Mouse (Mus musculus): Measurements from ENCODE around the gene Sorcs2. TPM values are rescaled to one million over a fixed set of nuclear protein-coding genes. Genes with fewer than 3 reads are reported as not detected.

Gene Sorcs2
- total and polyA plus RNA-seq, 3 experiments: 0.42 to 1.6 (median 0.46) TPM

GRCm38 (mm10) chr5:36120931-36121341 is 277.0 kb downstream of the Sorcs2 start:
- Histone ChIP-seq H3K36me3 (replicated peaks in 1 of 2; ENCODE audit: control insufficient read depth in 1 of 2, insufficient read depth in 1 of 2, low read length in 1 of 2) (no peaks in the 10 kb centered on the region), H3K79me2 (replicated peaks; ENCODE audit: control insufficient read depth, extremely low read depth, insufficient read depth, poor library complexity, severe bottlenecking) (no peaks in the 10 kb centered on the region), H3K9ac (ENCODE audit: insufficient read depth, low read depth) (no peak overlapping the region), H3K4me1 (ENCODE audit: control insufficient read depth in 1 of 2, insufficient read depth in 2 of 2) (no peaks in the 10 kb centered on the region), H3K4me2 (ENCODE audit: insufficient read depth, low read depth, poor library complexity, severe bottlenecking) (no peak overlapping the region), H3K4me3 (replicated peaks in 1 of 3; ENCODE audit: low read depth in 2 of 3, low read length in 2 of 3, poor library complexity in 1 of 3) (no peak overlapping the region), H3K27ac (ENCODE audit: insufficient read depth, low read depth) (no peak overlapping the region), H3K27me3 (replicated peaks) (peaks cover 53% of the 10 kb centered on the region), H3K9me3 (replicated peaks; ENCODE audit: low read length) (no peaks in the 10 kb centered on the region)
- TF ChIP-seq ZC3H11A (IDR thresholded peaks at IDR 0.05; ENCODE audit: low read depth, low read length) (no peak), CTCF (conservative IDR thresholded peaks at IDR 0.05 in 1 of 2, IDR thresholded peaks at IDR 0.05 in 1 of 2; ENCODE audit: low read depth in 2 of 2, low read length in 2 of 2) (no peak), IRF4 (IDR thresholded peaks at IDR 0.05; ENCODE audit: low read depth, low read length) (no peak), HCFC1 (IDR thresholded peaks at IDR 0.05; ENCODE audit: low read depth, low read length) (no peak), USF2 (conservative IDR thresholded peaks at IDR 0.05; ENCODE audit: low read depth, low read length) (no peak), ELF1 (IDR thresholded peaks at IDR 0.05; ENCODE audit: low read depth, low read length) (no peak), KAT2A (IDR thresholded peaks at IDR 0.05; ENCODE audit: insufficient replicate concordance, low read length) (no peak), TCF12 (IDR thresholded peaks at IDR 0.05; ENCODE audit: low read depth, low read length) (no peak), RCOR1 (conservative IDR thresholded peaks at IDR 0.05; ENCODE audit: low read depth, low read length) (no peak), ETS1 (conservative IDR thresholded peaks at IDR 0.05; ENCODE audit: low read depth, low read length) (no peak), CHD1 (IDR thresholded peaks at IDR 0.05; ENCODE audit: low read depth, low read length) (no peak), MXI1 (IDR thresholded peaks at IDR 0.05; ENCODE audit: low read depth, low read length) (no peak), PAX5 (IDR thresholded peaks at IDR 0.05; ENCODE audit: low read length) (no peak), MAZ (IDR thresholded peaks at IDR 0.05; ENCODE audit: low read depth, low read length) (no peak), JUN (IDR thresholded peaks at IDR 0.05; ENCODE audit: insufficient read depth, low read depth, low read length) (no peak), ZNF384 (IDR thresholded peaks at IDR 0.05; ENCODE audit: low read depth, low read length) (no peak)
- in situ Hi-C loops (cut with MboI; ENCODE audit: low pct_ligation_motif_present, low pct_unique_long_range_greater_than_20kb, low sequenced_read_pairs): no loop called here
- dilution Hi-C loops (cut with MboI; ENCODE audit: extremely low pct_ligation_motif_present, extremely low pct_unique_long_range_greater_than_20kb, low sequenced_read_pairs): no loop called here
- no peak for DNase-seq (ENCODE audit: extremely low read depth)

GRCm38 (mm10) chr5:36118061-36118460 is 279.9 kb downstream of the Sorcs2 start:
- in situ Hi-C loops (cut with MboI; ENCODE audit: low pct_ligation_motif_present, low pct_unique_long_range_greater_than_20kb, low sequenced_read_pairs) (no loop called here), dilution Hi-C loops (cut with MboI; ENCODE audit: extremely low pct_ligation_motif_present, extremely low pct_unique_long_range_greater_than_20kb, low sequenced_read_pairs) (no loop called here)
- Histone ChIP-seq H3K27me3 (replicated peaks) (peaks cover 40% of the 10 kb centered on the region), H3K79me2 (replicated peaks; ENCODE audit: control insufficient read depth, extremely low read depth, insufficient read depth, poor library complexity, severe bottlenecking) (no peaks in the 10 kb centered on the region), H3K4me1 (ENCODE audit: control insufficient read depth in 1 of 2, insufficient read depth in 2 of 2) (peaks cover 0 to 18% of the 10 kb centered on the region in 2 experiments; a peak in 2 of 4 replicates), H3K4me3 (replicated peaks in 1 of 3; ENCODE audit: low read depth in 2 of 3, low read length in 2 of 3, poor library complexity in 1 of 3) (no peak overlapping the region), H3K36me3 (replicated peaks in 1 of 2; ENCODE audit: control insufficient read depth in 1 of 2, insufficient read depth in 1 of 2, low read length in 1 of 2) (no peaks in the 10 kb centered on the region), H3K4me2 (ENCODE audit: insufficient read depth, low read depth, poor library complexity, severe bottlenecking) (no peak overlapping the region), H3K9me3 (replicated peaks; ENCODE audit: low read length) (no peaks in the 10 kb centered on the region), H3K27ac (ENCODE audit: insufficient read depth, low read depth) (no peak overlapping the region), H3K9ac (ENCODE audit: insufficient read depth, low read depth) (no peak overlapping the region)
- DNase-seq (ENCODE audit: extremely low read depth): no peak
- no peak for TF ChIP-seq EP300 (IDR thresholded peaks at IDR 0.05; ENCODE audit: low read length)
- TF ChIP-seq JUN (IDR thresholded peaks at IDR 0.05; ENCODE audit: insufficient read depth, low read depth, low read length): no peak
- no peak for TF ChIP-seq KAT2A (IDR thresholded peaks at IDR 0.05; ENCODE audit: insufficient replicate concordance, low read length)
- TF ChIP-seq CTCF (conservative IDR thresholded peaks at IDR 0.05 in 1 of 2, IDR thresholded peaks at IDR 0.05 in 1 of 2; ENCODE audit: low read depth in 2 of 2, low read length in 2 of 2): no peak
- no peak for TF ChIP-seq MXI1 (IDR thresholded peaks at IDR 0.05; ENCODE audit: low read depth, low read length)
- TF ChIP-seq SMC3 (IDR thresholded peaks at IDR 0.05; ENCODE audit: low read depth, low read length): no peak
- TF ChIP-seq BHLHE40 (IDR thresholded peaks at IDR 0.05; ENCODE audit: low read depth, low read length): no peak
- TF ChIP-seq CHD1 (IDR thresholded peaks at IDR 0.05; ENCODE audit: low read depth, low read length): no peak
- no peak for TF ChIP-seq ZC3H11A (IDR thresholded peaks at IDR 0.05; ENCODE audit: low read depth, low read length)
- no peak for TF ChIP-seq IRF4 (IDR thresholded peaks at IDR 0.05; ENCODE audit: low read depth, low read length)

All from CH12.LX (cell line).